Mouse (Mus musculus) heart, adult 2 months (tissue): Measurements from ENCODE around the gene Teddm2.
"Not testable (repeated sequence)": the region's sequence is repeated elsewhere in the genome, so short reads cannot be mapped to it uniquely, and the experiment has no call there.

ENCODE experiments used
- CTCF ChIP-seq: fragments of 200-600 bp; IDR thresholded peaks from 2 replicates; pipeline ENCODE4 v1.8.1; 2022; ENCODE audit warnings: antibody characterized with exemption, mild to moderate bottlenecking, moderate library complexity
- EP300 ChIP-seq: fragments of 200-500 bp; IDR thresholded peaks from 2 replicates; pipeline ENCODE4 v1.6.1; 2011; ENCODE audit warnings: low read depth, low read length, control low read depth; ENCODE audit not compliant: insufficient read depth
- POLR2A ChIP-seq: fragments of 200-500 bp; IDR thresholded peaks from 2 replicates; pipeline ENCODE4 v1.6.1; 2011; ENCODE audit warnings: mild to moderate bottlenecking, low read depth, low read length, control low read depth; ENCODE audit not compliant: insufficient read depth

GRCm38 (mm10) chr1:153880391-153880790 lies 19.6 kb downstream of the Teddm2 start:
- not testable (repeated sequence) for TF ChIP-seq CTCF, EP300, POLR2A
